Mouse (Mus musculus): Measurements from ENCODE around the gene Efcab11.

Efcab11 gene

DNA sequence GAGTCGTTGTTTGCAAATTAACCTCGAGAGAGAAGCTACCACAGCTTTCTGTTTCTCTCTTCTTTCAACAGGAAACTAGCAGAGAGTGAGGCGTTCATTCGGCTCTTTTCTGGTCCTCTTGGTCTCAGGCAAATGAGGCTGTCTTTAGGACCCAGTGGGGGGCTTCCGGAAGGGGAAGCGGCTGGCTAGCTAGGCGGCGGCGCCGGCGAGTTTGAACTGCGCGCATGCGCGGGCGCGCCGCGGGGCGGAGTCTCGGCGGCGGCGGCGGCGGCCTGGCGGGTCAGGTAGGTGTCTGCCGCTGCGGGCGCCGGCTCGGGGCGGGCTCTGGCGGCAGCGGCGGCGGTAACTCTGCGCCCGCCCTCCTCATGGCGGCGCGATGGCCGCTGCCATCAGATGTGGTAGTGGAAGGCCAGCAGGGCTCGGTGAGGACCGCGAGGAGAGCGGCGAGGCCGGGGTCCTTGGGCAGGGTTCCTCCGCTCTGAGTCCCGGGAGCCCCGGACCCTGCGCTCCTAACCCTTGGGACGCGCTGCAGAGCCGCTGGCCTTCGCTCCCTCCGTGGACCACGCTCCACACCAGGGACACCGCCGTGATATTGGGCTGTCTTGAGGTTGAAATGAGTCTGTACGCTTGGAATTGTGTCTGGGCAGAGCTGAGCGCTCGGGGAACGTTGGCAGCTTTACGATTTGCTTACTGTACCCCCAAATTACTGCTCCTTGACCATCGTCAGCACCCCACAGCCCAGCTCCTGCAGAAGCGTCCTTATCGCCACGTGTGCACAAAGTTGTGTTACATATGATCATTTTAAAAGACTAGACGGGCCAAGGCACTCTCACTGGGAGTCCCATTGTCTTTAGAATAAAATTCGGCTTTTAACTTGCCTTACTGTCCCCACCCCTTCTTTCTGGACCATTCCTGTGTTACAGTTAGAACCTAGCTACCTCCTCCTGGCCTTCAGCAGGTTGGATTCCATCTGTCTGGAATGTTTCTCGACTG lies at the start of gene Efcab11, which contains the start of gene Tdp1:
TSS of gene Efcab11 (minus strand) at position 171 of the 993 bp plus-strand sequence.
TSS of gene Tdp1 (plus strand) at position 249 of the 993 bp plus-strand sequence.
- peak; percentile 95 for DNase-seq

DNA sequence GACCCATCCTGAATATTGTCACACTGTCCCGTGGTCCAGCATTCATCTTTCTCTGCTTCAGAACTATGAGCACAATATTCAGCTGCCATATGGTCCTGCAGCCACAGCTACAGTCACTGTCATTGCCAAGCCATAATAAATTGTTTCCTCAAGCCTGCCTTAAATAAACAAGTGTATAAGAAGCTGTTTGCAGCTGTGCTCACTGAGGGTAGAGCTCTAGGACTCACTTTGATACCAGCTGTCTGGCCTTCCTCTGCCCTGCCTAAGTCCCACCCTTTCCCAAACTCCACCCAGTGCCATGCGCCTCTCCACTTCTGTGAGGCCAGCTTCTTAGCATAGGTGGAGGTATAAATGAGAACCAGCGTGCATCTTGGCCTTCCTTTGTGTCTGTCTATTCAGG lies 49.4 kb upstream of the Efcab11 start:
- DNase-seq: no peak

DNA sequence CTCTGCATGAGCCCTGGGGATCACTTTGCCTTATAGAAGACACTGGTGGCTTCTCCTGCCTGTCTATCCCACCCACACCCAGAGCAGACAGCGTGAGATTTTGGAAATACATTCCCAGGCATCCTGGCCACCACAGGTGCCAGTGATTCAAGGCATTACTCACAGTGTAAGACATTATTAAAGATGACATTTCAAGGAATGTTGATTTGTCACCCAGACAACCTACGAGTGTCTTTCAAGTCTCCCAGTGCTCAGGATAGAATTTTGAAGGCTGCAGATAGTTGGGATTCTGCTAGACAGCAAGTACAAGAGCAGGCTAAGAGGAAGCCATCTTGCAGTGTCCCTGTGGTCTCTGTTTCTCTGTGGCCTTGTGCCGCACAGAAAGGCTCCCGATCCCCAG lies 48.0 kb upstream of the Efcab11 start:
- no peak for DNase-seq

DNA sequence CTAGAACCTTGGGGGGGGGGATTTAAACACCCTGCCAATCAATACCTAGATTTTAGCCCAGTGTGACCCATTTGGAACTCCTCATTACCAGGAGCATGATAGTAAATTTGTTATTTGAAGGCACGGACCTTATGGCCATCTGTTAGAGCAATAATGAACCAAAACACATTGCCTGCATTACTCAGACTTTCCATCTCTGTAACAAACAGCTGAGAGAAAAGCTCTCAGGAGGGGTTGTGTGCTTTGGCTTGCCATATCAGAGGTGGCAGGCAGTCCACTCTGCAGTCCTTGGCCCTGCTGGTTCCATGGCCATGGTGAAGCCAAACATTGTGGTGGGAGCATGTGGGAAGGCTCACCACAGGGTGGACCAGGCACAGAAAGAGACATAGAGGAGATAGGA lies 44.9 kb upstream of the Efcab11 start:
- DNase-seq: no peak

DNA sequence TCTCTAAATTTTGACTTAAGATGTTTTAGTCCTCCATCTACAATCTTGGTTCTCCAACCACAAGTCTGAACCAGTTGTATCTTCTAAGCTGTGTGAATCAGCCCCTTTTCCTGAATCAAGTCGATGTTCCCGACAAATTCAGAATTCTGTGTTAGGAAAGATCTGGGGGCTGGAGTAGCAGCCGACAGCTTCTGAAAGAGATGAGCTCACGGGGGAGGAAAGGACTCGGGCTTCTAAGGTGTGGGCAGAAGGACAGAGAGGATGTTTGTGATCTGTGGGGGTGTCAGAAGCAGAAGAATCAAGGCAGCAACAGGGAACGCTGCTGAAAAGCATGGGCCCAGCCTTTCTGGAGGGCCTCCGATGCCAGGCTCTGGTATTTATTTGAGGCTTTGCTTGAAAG lies 44.1 kb upstream of the Efcab11 start:
- no peak for DNase-seq

DNA sequence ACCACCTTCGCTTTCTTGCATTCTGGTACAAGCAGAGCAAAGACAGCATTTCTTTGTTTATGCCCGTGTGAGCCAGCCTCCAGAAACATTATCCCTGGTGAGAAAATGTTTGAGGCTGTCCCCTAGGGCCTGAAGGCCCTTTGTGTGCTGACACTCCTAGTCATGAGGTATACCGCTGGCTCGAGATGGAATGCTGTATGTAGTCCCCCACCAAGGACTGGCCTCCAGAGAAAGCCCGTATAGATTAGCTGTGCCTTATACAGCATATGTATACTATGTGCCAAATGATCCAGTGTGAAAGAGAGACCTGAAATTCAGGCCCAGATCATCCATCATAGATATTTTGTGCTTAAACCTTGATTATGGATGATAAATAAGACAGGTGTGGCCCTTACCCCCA lies 39.5 kb upstream of the Efcab11 start:
- no peak for DNase-seq

DNA sequence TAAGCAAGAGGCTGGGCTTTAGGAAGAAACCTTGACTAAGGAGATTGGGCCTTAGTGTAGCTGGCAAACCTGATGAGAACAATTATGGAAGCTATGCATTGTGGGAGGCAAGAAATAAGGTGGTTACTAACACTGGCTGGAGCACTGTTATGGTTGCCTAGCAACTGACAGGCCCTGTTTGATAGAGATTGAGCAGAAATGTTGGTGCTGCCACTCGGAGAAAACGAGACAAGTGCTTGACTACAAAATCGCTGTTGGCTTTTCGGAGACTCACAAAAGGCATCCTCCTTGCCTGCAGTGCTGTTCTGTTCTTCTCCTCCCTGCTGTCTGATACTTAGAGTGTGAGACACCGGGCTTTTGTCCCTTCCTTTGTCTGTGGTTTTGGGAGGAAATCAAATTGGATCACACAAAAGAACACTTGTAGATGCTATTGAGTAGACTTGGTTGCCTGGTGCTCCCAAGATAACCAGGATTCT lies 38.9 kb upstream of the Efcab11 start:
- no peak for DNase-seq

DNA sequence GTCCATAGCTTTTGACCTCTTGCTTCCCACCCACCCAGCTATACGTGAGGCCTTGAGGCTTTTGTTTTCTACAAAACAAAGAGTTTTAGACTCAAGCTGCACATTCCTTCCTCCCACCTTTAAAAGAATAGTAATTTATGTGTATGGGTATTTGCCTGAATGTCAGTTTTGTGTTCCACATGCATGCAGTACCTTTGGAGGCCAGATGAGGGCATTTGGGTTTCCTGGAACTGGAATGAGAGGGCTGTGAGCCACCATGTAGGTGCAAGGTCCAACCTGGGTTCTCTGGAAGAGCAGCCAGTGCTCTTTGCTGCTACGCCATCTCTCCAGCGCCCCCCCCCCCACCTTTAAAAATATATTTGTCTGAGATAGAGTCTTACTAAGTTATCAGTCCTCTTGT lies 36.8 kb upstream of the Efcab11 start:
- peak; percentile 24 for DNase-seq

DNA sequence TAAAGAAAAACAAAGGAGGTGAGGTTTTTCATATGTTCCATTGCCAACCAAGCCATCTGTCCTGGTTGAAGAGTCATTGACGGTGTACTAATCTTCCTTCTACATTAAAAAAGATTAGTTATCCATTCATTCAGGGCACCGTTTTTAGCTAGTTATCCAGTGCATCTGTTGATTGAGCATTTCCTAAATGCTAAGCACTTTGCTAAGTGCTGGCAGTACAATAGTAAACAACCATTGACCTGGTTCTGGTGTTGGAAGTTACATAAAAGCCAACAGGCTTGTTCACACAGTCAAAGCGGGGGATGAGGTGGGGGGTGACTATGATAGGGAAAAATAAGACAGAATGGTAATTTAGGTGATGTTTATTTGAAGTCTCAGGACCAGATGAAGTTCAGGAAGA lies 35.4 kb upstream of the Efcab11 start:
- DNase-seq: no peak

DNA sequence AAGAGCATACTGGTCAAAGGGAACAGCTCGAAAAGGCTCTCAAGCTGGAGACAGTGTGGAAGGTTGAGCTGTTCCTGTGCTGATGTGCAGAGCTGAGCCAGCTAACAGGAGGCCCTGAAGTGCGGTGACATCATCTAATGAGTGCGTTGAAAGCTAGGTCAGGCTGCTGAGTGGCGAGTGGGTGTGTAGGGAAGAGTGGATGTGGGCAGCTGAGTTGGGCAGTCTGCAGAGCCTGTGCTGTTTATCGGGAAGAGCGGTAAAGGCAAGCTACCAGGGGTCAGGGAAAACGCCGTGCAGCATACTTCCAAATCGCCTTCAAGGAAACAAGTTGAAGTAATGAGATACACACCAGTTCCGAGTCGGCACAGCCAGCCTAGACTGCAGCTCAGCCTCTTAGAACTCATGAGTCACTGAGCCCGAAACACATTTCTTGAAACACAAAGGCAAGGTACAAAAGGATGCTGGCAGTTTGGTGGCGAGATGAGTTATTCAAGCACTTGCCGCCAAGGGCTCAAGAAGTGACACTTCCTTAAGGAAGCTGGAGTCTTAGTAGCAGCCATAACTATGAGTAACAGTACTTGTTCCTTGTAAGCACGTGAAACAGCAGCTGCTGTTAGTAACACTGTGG lies 33.7 kb upstream of the Efcab11 start:
- DNase-seq: no peak

DNA sequence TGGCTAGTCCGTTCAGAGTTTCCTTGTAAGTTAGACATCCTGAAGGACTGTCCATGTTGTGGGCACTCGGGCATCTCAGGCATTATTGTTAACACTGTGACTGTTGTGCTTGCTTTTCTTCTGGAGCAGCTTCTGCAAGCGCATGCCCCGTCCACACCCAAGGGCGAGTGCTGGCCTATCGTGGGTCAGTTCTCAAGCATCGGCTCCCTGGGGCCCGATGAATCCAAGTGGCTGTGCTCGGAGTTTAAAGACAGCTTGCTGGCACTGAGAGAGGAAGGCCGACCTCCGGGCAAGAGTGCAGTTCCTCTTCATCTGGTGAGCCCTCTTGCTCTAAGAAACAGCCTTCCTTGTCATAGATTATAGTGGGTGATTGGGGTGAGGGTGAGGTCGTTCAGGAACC lies 27.2 kb upstream of the Efcab11 start:
- no peak for DNase-seq

DNA sequence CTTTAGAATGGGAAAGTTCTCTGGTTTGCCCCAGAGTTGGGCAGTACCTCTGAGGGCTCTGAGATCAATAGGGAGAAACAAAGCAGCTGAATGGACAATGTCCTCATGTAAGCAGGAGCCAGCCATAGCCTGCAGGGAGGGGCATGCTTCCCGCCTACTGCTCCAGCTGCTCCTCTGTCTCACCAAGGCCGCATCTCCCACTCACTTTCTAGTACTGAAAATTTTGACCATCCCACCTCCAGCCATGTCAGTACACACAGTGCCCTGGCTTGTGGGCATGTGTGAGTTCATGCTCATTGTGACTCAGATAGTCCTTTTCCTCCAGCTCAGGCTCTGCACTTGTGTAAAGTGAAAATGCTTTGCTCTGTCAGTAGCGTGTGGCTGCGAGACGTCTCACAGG lies 20.3 kb upstream of the Efcab11 start:
- no peak for DNase-seq

DNA sequence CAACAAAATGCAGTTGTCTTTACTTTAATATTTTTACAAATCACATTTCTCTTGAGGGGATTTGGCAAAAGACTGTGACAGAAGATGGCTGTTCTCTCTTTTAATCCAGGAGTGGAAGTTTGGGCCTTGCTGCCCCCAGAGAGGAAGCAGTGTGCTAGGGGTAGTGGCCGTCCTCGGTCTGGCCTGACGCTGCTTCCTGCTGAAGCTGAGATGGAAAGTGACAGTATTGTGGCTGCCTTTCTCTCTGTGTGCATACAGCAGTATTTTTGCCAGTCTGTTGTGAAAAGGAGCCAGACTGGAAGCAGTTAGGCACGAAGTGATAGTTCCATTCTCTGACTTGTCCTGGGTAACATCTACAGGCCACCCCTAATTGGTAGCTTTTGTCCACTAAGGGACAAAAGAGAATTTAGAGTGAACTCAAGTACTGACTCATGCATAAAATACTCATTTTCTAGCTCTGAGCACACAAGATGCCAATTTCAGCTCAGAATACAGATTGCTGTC lies 18.7 kb upstream of the Efcab11 start:
- no peak for DNase-seq

DNA sequence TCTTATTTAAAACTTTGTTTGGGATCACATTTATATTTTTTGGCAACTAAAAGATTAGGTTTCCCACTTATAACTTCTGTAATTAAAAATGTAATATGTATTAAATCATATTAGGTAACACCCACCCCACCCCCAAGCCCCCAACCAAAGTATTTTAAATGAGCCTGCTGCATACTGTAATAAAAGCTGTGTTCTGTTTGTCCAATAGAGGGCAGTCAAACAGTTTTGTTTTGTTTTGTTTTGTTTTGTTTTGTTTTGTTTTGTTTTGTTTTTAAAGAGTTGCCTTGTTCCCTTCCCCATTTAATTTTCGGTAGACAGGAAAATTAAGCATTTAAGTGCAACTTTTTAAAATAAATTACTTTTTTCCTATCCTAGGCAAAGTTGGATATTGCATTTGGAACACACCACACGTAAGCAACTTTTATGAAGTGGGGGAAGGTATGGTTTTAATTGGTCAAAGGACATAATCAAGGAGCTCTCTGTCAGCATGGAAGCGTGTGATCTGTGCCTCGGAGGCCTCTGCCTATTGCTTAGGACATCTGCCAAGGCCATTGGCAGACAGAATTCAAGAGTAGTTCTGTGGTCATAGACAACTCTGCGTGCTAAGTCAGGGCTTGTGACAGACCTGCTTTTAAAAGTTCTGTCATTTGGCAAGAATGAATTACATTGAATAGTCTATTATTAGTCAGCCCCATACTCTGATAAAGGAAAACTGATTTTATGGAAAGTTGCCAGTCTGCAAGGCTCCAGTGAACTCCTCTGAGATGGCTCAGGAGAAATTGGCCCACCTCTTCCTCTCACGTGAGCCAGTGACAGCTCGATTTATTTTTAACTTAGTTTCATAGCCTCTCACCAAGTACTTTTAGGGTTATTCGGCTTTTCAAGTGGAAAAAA lies 18.0 kb upstream of the Efcab11 start:
- DNase-seq: no peak

DNA sequence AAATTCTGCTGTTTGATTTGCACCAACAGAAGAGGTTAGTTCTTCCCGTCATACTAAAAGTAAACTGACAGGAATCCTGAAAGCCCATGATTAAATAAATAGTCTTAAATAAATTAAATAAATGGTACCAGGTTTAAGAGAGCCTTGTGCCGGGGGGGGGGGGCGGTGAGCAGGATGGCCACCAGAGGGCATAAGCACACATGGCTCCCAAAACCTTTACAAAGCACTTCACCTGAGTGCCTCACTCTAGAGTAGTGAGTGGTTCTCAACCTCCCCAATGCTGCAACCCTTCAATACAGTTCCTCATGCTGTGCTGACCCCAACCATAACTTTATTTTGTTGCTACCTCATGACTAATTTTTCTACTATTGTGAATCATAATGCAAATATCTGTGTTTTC lies 15.8 kb upstream of the Efcab11 start:
- no peak for DNase-seq

DNA sequence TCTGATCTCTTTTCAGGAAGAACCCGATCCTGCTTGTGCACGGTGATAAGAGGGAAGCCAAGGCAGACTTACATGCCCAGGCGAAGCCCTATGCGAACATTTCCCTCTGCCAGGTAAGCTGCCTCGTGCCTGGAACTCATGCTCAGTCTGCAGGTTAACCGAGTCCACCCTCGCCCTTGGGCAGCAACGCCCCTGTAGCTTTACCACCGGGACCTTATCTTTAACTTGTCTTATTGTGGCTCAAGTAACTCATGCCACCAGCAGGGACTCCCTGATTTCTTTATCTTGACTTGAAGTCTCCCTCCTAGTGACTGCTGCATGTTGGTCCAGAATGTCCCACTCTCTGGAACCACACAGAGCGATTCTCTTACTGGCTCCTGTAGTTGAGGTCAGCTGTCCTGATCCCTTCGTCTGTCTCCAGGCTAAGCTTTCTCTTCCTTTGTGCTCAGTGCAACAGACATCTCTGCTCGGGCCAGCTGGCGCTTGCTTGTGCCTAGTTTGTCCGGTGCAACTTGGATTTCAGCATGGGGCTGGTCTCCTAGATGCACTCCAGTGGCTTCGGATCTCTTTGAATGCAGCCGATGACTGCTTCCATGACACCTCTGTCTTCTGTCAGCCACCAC lies 14.1 kb upstream of the Efcab11 start:
- DNase-seq: no peak

DNA sequence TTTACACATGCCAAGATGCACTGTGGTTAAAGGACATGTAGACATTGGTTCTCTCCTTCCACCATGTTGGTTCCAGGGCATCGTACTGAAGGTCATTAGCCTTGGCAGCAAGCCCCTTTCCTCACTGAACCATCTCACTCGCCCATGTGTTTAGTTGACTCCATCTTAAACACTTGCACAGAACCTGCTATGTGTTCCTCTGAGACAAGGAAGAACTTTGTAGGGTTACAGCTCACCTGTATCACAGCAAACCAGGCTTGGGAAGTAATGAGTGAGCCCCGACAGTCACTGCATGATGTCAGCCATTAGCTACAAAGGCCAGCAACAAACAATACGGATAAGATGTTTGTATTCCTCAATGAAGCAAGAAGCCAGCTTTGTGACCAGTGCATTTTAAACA lies 13.6 kb upstream of the Efcab11 start:
- DNase-seq: no peak

DNA sequence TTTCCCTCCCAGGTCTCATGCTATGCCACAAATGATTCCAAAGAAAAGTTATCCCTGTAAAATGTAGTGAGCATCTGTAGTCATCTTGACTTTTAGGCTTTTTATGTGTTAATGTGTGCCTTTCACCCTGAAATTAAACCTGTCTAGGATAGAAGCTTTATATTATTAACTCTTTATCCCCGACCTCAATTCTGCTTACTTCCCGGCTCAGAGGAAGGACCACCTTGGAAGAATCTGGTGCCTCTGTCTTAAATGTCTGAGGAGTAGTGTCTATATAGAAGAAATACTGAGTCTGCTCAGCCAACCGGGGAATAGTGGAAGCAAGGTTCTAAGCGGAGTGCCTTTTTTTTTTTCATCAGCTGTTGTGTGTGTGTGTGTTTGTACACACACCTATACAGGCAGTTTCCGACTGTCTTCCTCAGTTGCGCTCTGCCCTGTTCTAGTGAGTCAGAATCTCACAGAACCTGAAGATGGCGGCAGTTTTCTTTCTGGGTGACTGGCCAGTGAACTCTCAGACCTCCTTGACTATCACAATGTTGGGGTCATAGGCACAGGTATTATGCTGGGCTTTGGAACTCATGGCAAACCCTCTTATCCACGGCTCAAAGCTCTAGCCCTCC lies 1.2 kb upstream of the Efcab11 start:
- DNase-seq: no peak

DNA sequence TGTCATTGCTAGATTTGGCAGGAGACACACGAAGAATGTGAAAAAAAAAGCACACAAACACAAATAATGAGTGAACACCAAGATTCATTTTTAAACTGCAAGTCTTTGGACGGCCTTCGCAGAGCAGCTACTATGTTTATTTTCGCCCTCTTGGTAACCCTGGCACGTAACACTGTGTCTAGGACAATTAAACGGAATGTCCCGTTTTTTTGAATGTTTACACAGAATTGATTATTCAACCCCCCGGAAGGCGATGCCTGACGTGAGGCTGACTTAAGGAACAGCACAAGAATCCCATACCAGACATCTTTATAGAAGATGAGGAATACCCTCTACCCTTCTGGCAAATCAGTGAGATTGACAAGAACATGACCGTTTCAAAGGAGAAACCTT lies 530 bp downstream of the Efcab11 start:
- peak; percentile 32 for DNase-seq

DNA sequence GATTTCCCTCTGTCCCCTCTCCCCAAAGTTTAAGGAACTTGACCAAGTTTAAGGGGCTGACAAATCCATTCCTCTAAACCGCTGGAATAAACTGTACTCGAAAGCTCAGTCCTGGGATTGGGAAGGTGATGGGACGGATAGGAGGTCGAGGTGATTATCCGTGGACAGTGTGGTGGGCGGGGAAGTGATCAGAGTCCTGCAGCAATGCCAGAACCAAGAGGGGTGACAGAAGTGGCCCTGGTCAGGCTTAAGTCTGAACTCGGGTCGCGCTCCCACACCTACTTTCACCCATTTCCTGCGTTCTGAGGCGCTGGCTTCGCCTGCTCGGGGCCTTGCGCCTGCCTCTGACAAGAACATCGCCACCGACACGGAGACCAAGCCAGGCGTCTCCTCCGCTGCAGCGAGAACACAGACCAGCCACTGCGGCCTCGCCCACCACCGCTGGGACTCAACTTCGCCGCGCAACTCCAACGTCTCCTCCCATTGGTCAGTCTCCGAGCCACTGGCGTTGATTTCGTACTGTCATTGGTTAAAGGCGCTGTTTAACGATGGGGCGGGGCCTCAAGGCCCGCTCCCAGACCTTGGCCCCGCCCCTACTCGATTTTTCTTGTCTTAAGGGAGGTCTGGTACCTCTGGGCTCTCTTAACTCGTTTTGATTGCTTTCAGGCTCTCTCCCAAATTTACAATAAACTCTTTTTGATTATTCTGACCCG lies 1.1 kb downstream of the Efcab11 start:
- peak; percentile 89 for DNase-seq

DNA sequence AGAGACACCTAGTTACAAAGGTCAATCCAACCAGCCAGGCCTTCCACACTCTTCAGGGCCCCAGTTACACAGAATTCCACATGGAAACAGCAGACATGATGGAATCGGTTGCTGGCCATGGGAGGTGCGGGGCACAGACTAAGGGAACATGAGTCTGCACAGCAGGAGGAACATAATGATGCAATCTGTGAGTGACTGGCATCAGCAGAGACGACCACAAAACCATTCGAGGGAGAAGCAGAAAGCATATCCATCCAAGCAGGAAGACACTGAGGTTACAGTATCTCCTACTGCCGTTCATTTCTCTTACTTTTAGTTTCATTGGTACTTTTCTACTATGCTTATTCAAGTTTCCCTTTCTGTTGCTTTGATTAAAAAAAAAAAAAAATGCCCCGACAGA lies 9.6 kb downstream of the Efcab11 start:
- DNase-seq: no peak
